Mouse (Mus musculus) kidney, adult 9 months (tissue): Measurements from ENCODE around the gene Ppat.
"Not testable (repeated sequence)": the region's sequence is repeated elsewhere in the genome, so short reads cannot be mapped to it uniquely, and the experiment has no call there.

Experiments used
- DNase-seq: peaks from one replicate; pipeline ENCODE4 v3.0.0; 2022

Ppat gene

DNA sequence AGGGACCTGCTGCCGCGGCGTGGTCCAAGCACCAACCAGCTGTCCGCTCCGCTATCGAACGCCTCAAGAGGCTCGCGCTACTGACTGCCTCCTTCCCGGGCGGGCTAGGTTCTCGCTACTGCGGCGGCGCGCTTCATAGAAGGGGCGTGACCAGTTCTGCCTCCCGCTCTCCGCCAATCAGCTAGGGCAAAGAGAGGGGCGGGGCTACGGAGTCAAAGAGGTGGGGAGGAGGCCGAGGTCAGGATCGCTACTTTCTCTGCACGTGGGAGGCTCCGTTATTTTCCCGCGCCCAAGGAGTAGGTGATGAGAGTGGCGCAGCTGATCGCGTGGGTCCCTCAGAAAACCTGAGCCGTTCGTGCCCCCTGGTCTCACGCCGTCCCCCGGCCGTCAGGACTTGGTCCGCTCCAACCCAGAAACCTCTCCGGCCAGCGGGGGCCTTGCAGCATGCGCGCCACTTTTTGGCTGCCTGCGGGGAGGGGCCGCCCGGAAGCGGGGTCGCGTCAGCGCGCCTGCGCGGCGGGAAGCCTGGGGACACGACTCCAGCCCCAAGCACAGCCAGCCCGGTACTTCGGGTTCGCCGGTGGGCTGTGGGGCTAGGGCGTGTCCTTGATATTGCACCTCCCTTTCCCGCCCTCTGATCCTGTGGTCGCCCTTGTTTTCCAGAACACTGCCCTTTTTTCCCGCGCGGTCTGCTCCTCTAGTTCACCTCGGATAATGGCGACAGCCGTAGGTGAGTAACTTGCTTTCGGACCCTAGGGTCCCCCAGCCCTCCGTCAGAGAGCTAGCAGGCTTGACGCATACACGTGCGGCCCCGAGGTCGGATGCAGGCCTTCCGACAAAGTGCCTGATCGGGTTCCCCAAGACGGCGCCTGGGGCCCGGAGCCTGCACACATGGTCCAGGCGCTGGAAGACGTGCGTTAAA, at the start of gene Ppat, which contains the start of gene Paics:
Ppat (minus strand) TSS at position 473 of the 922 bp plus-strand sequence.
Paics (plus strand) TSS at position 202 of the 922 bp plus-strand sequence.
- DNase-seq = peak; percentile 99

DNA sequence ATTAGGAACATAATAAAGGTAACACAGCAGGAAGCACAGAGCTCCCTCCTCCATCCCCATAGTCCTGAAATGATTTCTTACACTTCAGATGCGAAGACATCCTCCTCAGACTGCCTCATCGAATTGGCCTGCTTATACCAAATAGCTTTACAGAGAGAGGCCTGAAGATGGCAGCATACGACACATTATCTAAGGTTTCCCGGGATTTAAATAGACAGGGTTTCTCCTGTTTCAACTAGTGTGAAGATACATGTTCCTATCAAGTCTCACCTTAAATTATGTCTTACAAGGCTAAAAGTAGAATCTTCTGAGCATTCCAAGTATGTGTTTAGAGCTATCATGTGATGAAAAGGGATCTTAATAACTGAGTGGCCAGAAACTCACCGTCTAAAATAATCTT, 47.0 kb upstream of the Ppat start:
- peak; percentile 19 for DNase-seq

DNA sequence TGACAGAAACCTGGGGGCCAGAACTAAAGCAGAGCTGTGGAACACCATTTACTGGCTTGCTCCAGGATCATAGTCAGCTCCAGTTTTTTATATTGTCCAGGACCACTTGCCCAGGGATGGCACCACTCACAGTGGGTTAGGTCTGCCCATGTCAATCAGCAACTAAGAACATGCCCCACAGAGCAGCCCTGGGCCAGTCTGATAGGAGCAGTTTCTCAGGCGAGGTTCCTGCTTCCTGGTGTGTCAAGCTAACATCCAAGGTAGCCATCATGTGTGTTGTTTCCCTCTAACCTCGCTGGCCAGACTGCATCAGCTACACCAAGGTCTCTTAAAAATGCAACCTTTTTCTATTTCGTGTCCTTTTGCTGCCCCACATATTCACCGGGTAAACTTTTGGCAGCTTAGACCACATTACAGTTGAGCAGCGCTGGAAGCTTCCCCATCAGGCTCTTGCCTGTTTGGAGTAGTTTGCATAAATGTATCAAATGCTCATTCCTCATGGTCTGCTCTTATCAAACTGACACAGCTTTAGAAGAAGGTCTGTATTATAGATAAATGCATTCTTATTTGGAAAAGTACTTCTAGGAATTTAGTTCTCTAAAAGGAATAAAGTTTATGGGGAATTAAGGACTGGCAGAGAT, 41.9 kb upstream of the Ppat start:
- no peak for DNase-seq

DNA sequence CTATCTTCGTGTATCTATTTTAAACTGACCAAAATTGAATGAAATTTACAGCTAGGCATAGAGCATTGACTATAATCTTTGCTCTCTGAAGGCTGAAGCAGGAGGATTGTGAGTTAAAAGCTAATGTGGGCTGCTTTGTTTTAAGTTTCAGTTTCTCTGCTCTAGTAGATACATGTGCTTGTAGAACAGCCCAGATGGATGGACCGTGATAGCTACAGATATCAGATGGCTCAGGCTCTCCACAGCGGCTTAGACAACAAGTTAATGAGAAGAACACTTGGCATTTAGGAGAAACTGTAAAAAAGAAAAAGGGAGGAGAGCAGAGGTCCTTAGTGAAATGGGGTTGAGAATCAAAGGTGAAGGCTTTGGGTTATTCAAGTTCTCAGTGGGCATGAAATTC, 39.4 kb upstream of the Ppat start:
- no peak for DNase-seq

DNA sequence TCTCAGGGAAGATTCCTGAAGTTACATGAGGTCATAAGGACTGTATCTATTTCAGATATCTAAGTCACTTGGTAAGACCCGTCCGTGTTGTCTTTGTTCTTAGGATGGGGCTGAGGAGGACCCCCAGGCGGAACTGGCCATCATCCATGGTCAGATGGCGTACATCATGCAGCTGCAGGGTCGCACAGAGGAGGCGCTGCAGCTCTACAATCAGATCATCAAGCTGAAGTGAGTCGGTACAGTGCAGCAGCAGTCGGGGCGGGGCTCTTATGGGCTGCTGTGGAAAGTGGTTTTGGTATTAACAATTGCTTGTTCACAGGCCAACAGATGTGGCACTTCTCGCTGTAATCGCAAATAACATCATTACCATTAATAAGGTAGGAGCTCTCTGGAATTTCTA, 32.6 kb upstream of the Ppat start:
- no peak for DNase-seq

DNA sequence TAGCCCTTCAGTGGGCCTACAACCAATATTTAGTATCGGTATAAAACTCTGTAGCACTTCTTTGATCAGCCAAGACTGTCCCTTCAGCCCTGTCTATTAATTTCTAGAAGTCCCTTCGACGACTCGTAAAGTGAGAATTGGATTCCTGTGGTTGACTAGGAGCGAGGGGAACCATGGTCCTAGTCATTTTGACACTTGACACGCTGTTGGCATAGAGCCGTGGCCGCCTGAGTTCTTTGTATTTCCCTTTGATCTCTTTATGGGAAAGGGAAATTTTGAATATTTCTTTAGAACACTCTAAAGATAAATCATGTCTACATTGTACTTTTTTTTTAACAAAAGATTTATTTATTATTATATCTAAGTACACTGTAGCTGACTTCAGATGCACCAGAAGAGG, 24.4 kb upstream of the Ppat start:
- DNase-seq = no peak

DNA sequence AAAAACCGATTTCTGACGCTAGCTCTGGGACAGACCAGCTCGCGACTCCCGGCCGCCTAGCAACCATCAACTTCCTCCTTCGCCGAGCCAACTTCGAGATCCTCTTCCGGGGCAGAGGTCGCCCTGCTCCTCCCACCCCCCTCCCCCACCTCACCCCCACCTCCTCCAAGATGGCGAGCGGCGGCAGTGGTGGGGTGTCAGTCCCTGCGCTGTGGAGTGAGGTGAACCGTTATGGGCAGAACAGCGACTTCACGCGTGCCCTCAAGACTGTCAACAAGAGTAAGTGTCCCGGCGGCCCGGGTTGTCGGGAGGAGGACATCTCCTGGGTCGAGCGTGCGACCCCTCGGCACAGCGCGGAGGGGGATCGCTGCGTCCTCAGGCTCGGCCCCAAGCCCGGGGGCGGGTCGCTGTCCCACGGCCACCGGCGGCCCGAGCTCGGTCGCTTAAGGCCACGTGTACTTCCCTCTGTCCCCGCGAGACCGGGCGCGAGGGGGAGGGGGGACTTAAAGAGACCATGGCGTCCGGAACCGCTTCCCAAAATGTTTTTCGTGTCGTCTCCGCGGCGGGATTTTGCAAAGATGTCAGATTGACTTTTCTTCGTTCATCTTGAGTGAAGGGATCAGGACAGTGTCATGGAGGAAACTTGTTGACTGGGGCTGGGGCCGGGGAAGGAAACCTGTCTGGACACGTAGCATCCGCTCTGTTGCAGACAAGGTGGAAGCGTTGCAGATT, 23.3 kb upstream of the Ppat start, which contains the start of gene Srp72:
Srp72 (plus strand) TSS at position 130 of the 732 bp plus-strand sequence.
- peak; percentile 76 for DNase-seq

DNA sequence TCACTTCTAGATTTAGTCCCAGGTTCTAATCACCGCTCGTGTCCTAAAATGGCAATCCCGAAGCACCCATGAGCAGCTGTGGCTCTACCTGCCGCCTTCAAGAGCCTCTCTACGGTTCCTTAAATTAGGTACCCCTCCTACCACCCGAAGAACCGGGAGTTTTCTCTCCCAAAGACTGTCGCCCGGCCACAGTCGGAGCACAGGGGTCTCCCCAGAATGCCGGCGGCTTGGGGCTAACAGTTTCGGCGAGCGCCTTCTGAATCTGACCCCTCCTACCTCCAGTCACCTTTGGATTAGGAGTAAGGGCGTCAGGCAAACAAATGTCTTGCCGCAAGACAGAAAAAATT, 22.8 kb upstream of the Ppat start:
- DNase-seq = no peak

DNA sequence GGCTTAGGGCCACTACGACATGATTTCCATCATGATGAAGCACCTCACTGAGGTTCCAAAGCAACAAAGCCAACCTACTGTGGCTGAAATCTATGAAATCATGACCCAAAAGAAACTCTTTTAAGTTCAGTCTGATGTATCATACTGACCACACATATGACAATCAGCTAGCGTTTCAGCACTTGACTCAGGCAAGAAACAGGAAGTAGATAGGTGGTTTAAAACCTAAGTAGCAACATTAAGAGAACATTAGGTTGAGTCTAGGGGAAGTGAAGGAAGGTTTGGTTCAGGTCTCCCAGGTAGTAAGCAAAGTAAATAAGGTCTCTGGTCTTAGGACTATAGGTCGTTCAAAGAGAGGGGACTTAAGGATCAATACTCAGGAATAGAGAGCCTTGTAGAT, 22.1 kb upstream of the Ppat start:
- DNase-seq = no peak

DNA sequence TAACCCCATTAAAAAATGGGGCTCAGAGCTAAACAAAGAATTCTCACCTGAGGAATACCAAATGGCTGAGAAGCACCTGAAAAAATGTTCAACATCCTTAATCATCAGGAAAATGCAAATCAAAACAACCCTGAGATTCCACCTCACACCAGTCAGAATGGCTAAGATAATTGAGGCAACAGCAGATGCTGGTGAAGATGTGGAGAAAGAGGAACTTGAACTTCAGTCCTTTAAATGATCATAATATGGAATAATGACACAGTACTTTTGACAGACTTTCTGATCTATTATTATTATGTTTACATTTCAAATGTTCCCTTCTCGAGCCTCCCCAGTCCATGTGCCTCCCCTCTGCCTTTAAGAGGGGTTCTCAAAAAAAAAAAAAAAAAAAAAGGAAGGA, 19.7 kb upstream of the Ppat start:
- not testable (repeated sequence) for DNase-seq

DNA sequence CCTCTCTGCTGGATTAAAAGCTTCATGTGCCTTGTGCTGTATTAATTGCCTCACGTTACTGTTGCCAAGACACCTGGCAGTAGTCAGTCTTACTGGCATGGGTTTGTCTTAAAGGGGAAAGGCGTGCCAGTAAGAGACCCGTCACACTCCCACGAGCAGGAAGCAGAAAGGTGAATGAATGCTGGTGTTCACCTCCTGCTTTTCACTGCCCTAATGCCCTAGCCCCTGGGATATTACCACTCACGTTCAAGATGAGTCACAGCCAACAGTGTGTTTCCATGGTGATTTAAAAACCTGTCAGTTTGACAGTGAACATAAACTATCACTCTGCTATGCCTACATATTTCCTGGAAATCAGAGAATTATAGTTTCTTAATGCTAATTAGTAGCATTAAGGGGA, 17.9 kb upstream of the Ppat start:
- peak; percentile 45 for DNase-seq

DNA sequence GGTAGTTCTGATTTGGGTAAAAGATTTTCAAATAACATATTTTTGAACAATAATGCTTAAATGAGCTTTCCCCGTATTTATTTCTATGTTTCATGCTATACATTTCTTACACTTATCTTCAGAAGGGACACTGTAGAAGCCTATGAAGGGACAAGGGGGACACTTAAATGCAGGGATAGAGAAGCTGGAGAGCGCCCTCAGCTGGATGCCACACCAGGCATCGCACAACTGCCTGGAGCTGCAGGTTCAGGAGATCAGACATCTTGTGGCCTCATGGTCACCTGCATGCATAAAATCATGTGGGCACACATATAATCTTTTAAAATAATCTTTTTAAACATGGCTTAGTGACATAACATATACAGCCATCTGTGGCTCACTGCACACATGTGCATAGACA, 13.3 kb upstream of the Ppat start:
- peak; percentile 35 for DNase-seq

DNA sequence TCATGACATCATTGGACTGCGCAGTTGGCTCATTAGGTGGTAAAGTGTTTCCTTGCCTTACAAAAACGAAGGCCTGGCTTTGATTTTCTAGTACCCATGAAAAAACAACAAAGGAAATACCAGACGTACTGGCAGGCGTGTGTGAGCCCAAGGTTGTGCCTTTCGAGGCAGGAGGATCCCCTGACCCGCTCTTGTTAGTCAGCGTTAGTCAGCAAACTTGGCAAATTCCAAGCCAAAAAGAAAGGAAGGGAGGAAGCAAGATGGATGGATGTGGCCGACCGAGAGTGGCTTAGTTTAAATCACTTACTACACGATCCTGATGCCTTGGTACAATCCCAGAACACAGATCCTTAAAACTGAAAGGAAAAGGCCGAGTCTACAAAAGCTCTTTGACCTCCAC, 11.2 kb upstream of the Ppat start:
- DNase-seq = no peak

DNA sequence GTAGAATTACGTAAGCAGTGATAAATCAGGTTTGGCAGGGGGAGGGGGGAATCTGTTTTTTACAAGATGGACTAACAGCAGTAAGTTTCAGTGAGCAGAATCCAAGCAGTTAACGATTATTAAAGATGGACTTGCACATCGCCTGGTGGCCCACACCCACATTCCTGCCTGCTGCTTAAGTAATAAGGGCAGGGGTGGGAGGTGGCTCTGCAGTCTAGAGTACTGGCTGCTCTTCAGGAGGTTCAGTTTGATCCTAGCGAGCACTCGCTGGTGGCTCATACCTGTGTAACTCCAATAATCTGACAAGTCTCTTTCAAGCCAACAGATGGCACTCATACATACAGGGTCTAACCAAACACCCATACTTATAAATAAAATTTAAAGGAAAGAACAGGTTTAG, 8.2 kb upstream of the Ppat start:
- peak; percentile 58 for DNase-seq

DNA sequence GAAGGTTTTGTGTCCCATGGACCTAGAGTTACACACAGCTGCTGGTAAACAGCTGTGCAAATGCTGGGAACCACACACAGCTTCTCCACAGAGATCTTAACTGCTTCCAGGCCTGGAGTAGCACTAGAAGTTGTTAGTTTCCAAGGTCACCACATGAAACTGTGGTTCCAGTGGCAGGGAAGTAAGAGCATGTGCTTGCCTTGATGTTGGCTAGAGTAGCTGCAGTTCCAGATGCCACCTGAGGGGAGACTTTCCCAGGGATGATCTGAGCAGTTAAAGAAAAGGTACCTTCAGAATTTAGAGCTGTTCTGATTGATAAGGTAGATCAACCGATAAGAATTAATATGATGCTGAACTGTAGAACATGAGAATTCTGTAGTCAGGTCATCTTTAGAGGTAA, 6.6 kb upstream of the Ppat start:
- DNase-seq = no peak

DNA sequence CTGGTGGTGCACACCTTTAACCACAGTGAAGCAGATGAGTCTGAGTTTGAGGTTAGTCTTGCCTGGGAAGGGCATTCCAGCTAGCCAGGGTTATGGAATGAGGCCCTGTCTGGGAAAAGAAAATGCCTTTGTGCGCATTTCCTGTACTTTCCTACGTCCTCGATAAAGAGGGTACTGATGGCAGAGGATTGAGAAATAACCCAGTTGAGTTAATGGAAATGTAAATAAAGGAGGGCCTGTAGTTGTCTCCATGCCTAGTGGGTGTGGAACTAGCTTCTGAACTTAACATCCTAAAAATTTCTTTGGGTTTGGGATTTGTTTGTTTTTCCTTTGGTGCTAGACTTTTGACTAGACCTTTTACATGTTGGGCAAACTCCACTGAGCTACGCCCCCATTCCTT, 4.1 kb upstream of the Ppat start:
- DNase-seq = no peak

DNA sequence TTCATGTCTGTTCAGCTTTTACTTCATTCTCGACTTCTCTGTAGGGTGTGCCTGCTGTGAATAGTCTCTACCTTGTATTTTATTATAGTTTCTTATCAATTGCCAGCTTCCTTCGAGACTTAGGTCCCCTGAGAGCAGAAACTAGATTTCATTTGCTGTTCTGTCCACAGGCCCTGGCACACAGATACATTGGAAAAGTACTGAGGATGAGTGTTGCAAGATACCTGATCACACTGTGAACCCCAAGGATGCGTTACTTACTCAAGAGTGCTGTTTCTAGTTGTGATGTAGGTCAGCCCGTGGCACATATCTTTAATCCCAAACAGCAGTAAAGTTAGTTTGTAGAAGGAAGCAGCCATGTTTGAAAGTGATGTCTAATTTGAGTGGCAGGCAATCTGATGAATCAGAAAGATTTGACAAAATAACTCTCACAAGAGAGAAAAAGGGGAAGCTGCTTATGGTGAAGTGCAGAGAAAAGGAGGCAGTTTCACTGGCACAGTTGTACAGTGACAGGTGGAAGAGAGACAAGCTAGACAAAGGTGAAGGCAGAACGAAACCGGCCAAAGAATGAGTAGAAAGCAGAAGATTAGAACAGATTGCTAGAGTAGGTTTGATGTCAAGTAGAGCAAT, 3.0 kb upstream of the Ppat start:
- no peak for DNase-seq

DNA sequence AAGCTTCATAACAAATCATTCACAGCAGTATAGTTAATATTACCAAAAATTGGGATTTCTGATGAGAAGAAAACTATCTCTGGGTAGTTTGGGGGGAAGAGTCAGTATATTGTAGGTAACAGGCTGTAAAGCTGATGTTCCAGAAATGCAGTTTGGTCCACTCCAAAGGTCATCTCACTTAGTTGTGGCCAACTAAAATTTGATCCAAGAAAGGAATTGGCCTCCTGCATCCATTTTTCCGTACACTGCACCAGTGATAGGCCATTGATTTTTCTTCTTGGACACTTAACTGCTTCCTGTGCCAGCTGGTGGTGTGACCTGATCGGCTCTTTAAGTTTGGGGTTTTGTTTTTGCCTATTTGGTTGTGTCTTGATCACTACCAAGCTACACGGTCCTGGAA, 2.4 kb upstream of the Ppat start:
- DNase-seq = no peak

DNA sequence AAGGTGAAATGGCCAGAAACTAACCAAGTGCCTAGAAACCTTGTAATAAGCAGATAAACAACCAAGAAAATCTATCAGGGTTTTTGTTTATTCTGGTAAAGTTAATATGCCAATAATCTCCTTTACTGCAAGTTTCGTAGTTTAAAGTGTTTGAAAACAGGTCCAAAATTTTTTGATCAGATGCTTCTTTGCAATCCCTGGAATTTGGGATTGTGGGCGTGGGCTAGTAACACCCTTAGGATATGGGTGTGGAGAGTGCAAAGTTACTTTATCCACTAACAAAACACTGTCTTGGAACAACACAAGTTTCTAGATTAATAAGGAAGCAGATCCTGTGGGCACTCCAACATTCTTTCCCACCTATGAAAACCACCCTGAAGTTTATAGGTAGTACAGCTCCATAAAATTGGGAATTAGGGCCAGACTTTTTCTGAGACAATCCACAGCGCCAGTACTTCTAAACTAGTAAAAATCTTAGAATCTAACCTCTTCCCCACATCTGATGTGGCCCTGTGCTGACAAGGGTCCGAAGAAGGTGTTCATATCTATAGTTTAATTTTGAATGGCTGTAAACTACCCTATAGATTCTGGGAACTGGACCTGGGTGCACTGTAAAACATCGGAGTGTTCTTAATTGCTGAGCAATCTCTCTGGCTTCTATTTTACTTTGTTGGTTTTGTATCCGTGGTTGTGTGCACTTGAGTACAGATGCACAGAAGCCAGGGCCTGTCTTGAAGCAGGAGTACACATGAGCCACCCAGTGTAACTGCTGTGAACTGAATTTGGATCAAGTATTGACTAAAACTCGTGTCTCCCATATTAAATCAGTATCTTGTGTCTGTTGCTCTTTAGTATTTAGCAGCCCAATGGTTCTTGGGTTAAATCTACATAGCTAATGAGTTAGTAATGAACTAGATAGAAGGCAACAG, 998 bp upstream of the Ppat start:
- no peak for DNase-seq

DNA sequence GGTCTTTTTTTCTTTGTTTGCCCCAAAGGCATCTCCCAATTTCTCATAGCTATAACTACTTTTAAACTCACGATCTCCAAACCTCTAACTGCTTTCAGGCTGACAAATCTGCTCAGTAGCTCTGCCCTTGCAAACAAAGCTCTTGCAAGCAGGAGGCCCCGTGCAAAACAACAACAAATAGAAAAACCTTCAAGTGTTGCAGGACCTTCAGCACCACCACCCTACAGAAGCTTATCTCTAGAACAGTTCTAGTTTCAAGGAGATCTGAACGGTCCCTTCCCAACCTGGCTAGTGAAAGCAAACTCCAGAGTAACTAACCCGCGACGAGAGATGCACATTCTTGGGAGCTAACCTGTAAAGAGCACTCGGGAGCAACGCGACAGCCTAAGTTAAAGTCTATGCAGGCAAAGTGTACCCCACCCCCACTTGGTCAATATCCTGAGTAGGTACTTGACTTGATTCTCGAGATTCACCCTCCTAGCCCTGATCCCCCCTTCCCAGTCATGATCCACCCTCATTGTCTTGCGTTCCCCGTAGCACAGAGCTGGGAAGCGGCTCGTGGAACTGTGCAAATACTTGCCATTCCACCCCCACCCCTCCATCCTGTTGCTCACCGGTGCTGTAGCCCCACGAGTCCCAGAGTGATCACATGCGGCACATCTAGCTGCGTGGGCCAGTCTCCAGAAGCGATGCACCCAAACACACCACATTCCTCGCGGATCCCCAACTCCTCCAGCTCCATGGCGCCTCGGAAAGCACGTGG, 854 bp downstream of the Ppat start:
- DNase-seq = peak; percentile 42

DNA sequence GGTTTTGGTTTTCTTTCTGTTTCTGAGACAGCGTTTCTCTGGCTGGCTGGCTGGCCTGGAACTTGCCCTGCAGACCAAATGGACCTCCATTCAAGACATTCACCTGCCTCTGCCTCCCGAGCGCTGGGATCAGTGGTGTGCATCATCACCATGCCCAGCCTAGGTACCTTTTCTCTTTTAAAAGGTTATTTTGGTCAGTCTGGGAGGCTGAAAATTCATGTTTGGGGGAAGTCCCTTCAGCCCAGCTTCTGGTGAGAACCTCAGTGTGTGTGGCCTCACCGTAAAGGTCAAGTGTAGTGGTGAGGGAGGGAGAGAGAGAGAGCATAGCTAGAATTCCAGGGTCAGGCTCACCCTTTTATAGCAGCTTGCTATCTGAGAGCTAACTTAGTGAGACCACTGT, 3.6 kb downstream of the Ppat start:
- no peak for DNase-seq
